Comparison of ENCODE assay signal across 15 mouse cellular contexts in the genomic region with DNA sequence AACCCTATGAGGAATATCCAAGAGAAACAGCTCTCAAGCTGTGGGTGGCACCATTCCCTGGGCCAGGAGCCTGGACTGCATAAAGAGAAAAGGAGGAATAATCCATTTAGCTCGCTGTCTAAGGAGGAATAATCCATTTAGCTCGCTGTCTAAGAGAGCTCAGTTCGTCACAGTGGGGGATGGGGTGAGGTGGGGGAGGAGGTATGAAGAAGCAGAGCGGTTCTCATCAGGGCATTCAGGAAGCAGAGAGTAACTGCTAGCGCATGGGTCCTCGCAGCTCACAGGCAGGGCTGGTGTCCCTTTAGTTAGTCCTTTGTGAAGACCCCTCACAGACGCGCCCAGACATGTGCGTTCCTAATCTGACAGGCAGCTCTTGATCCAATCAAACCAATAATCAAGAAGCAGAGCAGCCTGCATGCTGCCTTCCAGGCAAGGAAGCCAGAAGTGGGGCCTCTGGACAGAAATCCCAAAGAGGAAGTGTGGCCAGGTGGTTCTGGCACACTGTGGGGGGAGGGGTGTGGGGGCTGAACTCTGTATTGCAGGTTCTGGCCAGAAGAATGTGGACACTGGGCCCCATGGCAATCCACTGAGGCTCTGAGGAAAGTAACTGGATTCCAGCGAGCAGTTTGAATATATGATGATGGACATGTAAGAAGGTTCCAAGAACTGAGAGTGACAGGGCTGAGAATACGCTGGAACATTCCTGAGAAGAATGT. TPM values are rescaled to one million over a fixed set of nuclear protein-coding genes. Genes with fewer than 3 reads are reported as not detected.
DNase-seq lines count a peak whose midpoint lies in the region; ATAC-seq and TF ChIP-seq lines count a peak whose summit lies in the region.
"Had no signal": no experiment of that assay in that cellular context is flagged by ENCODE, and none has a peak within 500 bp of the region (broad histone marks: within the 10 kb centered on the region; RNA-seq: fewer than 3 reads in every experiment).

No protein-coding gene starts in this region.

- H3K27ac ChIP-seq in intestine, embryonic 16.5 days (ENCODE audit: low read length), result no peak overlapping the region
- H3K27ac ChIP-seq in intestine, postnatal 0 days (ENCODE audit: low read depth, low read length), result no peak overlapping the region
- H3K27ac ChIP-seq in midbrain, embryonic 13.5 days, result no peak overlapping the region
- no peak overlapping the region for H3K27ac ChIP-seq in hindbrain, embryonic 12.5 days
- H3K27ac ChIP-seq: embryonic facial prominence, embryonic 12.5 days; forebrain, embryonic 13.5 days had no signal

- no peak overlapping the region for H3K4me3 ChIP-seq in intestine, embryonic 16.5 days (ENCODE audit: low read length)
- no peak overlapping the region for H3K4me3 ChIP-seq in intestine, postnatal 0 days (ENCODE audit: low read depth, low read length)
- no peak overlapping the region for H3K4me3 ChIP-seq in midbrain, embryonic 13.5 days (replicated peaks)
- H3K4me3 ChIP-seq in hindbrain, embryonic 12.5 days, result no peak overlapping the region
- H3K4me3 ChIP-seq: embryonic facial prominence, embryonic 12.5 days; forebrain, embryonic 13.5 days had no signal

- H3K9ac ChIP-seq in intestine, embryonic 16.5 days (ENCODE audit: low read depth, low read length), result no peak overlapping the region
- H3K9ac ChIP-seq in intestine, postnatal 0 days (ENCODE audit: low read depth, low read length), result no peak overlapping the region
- H3K9ac ChIP-seq in midbrain, embryonic 13.5 days (replicated peaks), result no peak overlapping the region
- no peak overlapping the region for H3K9ac ChIP-seq in hindbrain, embryonic 12.5 days
- H3K9ac ChIP-seq: embryonic facial prominence, embryonic 12.5 days; forebrain, embryonic 13.5 days had no signal

- 0 out of 2 replicates have a peak, but pooled peaks have one; percentile 32 for ATAC-seq in intestine, embryonic 16.5 days
- no peak for ATAC-seq in intestine, postnatal 0 days
- peak; percentile 80 for ATAC-seq in midbrain, embryonic 13.5 days
- ATAC-seq in hindbrain, embryonic 12.5 days (ENCODE audit: low FRiP score), result no peak
- ATAC-seq: forebrain, embryonic 13.5 days had no signal

- H3K4me2 ChIP-seq in intestine, embryonic 16.5 days (ENCODE audit: low read depth, low read length), result no peak overlapping the region
- no peak overlapping the region for H3K4me2 ChIP-seq in intestine, postnatal 0 days (replicated peaks; ENCODE audit: low read depth)
- no peak overlapping the region for H3K4me2 ChIP-seq in midbrain, embryonic 13.5 days (replicated peaks)
- no peak overlapping the region for H3K4me2 ChIP-seq in hindbrain, embryonic 12.5 days (replicated peaks)
- H3K4me2 ChIP-seq: embryonic facial prominence, embryonic 12.5 days; forebrain, embryonic 13.5 days; liver, embryonic 11.5 days had no signal

- peak; percentile 48 to 63 for DNase-seq in B cell, adult 2 months
- peak; percentile 41 for DNase-seq in brain, embryonic 14.5 days (ENCODE audit: low read depth)
- DNase-seq in right cerebral cortex, postnatal 25 days, result no peak
- DNase-seq: adrenal gland, postnatal 36 days; cerebellum, adult 18-20 months; heart, postnatal 4 days; kidney, adult 2 months; lung, postnatal 14 days had no signal

- TF ChIP-seq CTCF in intestine, postnatal 0 days (IDR thresholded peaks at IDR 0.05; ENCODE audit: low read depth), result no peak
- TF ChIP-seq CTCF in brain, embryonic 14.5 days (IDR thresholded peaks at IDR 0.05; ENCODE audit: borderline replicate concordance, extremely low read depth, insufficient read depth, insufficient read length), result no peak

- WGBS in intestine, embryonic 16.5 days, result 71% methylated on average over 11 of the region's 11 CpGs
- WGBS in intestine, postnatal 0 days, result 72% methylated on average over 11 of the region's 11 CpGs
- whole genome bisulfite sequencing in midbrain, embryonic 13.5 days, result 42% methylated on average over 11 of the region's 11 CpGs
- WGBS in hindbrain, embryonic 12.5 days, result 66% methylated on average over 11 of the region's 11 CpGs

- no peaks in the 10 kb centered on the region for H3K9me3 ChIP-seq in intestine, embryonic 16.5 days (ENCODE audit: control insufficient read depth, low read length)
- H3K9me3 ChIP-seq in intestine, postnatal 0 days (ENCODE audit: control insufficient read depth), result no peaks in the 10 kb centered on the region
- H3K9me3 ChIP-seq in midbrain, embryonic 13.5 days, result no peaks in the 10 kb centered on the region
- no peaks in the 10 kb centered on the region for H3K9me3 ChIP-seq in hindbrain, embryonic 12.5 days (replicated peaks)
- H3K9me3 ChIP-seq: embryonic facial prominence, embryonic 12.5 days; forebrain, embryonic 13.5 days had no signal

- TF ChIP-seq POLR2A in brain, embryonic 14.5 days (IDR thresholded peaks at IDR 0.05; ENCODE audit: borderline replicate concordance, extremely low read depth, insufficient read depth, insufficient read length, poor library complexity, severe bottlenecking), result no peak

- no peaks in the 10 kb centered on the region for H3K36me3 ChIP-seq in intestine, embryonic 16.5 days (ENCODE audit: control insufficient read depth, insufficient read depth, low read length)
- H3K36me3 ChIP-seq in intestine, postnatal 0 days (ENCODE audit: control insufficient read depth, insufficient read depth), result no peaks in the 10 kb centered on the region
- no peaks in the 10 kb centered on the region for H3K36me3 ChIP-seq in midbrain, embryonic 13.5 days
- H3K36me3 ChIP-seq in hindbrain, embryonic 12.5 days, result no peaks in the 10 kb centered on the region
- H3K36me3 ChIP-seq: embryonic facial prominence, embryonic 12.5 days had no signal

- no peaks in the 10 kb centered on the region for H3K4me1 ChIP-seq in intestine, embryonic 16.5 days (ENCODE audit: control insufficient read depth, insufficient read depth, low read length)
- H3K4me1 ChIP-seq in intestine, postnatal 0 days (replicated peaks; ENCODE audit: control insufficient read depth, insufficient read depth, low read length), result no peaks in the 10 kb centered on the region
- peaks cover 4% of the 10 kb centered on the region for H3K4me1 ChIP-seq in midbrain, embryonic 13.5 days (replicated peaks)
- 0 out of 2 replicates have a peak, but pooled peaks cover 5% of the 10 kb centered on the region for H3K4me1 ChIP-seq in hindbrain, embryonic 12.5 days
- H3K4me1 ChIP-seq: forebrain, embryonic 13.5 days had no signal

- no peaks in the 10 kb centered on the region for H3K27me3 ChIP-seq in intestine, embryonic 16.5 days (replicated peaks; ENCODE audit: control insufficient read depth, insufficient read depth, low read length)
- no peaks in the 10 kb centered on the region for H3K27me3 ChIP-seq in intestine, postnatal 0 days (replicated peaks; ENCODE audit: control insufficient read depth, insufficient read depth, low read length)
- peaks cover 4% of the 10 kb centered on the region; the same call in 1 of the 2 replicates for H3K27me3 ChIP-seq in midbrain, embryonic 13.5 days
- H3K27me3 ChIP-seq in hindbrain, embryonic 12.5 days, result no peaks in the 10 kb centered on the region
- H3K27me3 ChIP-seq: embryonic facial prominence, embryonic 12.5 days; forebrain, embryonic 13.5 days had no signal

RNA-seq across cellular contexts. Expression of gene Il4ra, which starts 9.4 kb away (rescaled TPM):
- polyA plus RNA-seq in intestine, embryonic 16.5 days (2015; fragmentation: Nextera tagmentation; extraction: Ambion mirVana), result 12.6 and 14.5 TPM in 2 replicates
- polyA plus RNA-seq in intestine, postnatal 0 days (2015; fragmentation: Nextera tagmentation; extraction: Ambion mirVana), result 32.3 and 35.0 TPM in 2 replicates
- 4.2 and 6.3 TPM in 2 replicates for polyA plus RNA-seq in brain, embryonic 14.5 days (2012; rRNA removed)
- polyA plus RNA-seq in midbrain, embryonic 13.5 days (2015; fragmentation: Nextera tagmentation; extraction: Ambion mirVana), result 3.0 and 3.9 TPM in 2 replicates
- polyA plus RNA-seq in hindbrain, embryonic 12.5 days (2016; fragmentation: Nextera tagmentation; extraction: Ambion mirVana), result 5.4 and 7.3 TPM in 2 replicates

RNA-seq across cellular contexts. Expression of gene Nsmce1, which starts 51.1 kb away (rescaled TPM):
- polyA plus RNA-seq in intestine, embryonic 16.5 days (2015; fragmentation: Nextera tagmentation; extraction: Ambion mirVana), result 104 and 115 TPM in 2 replicates
- polyA plus RNA-seq in intestine, postnatal 0 days (2015; fragmentation: Nextera tagmentation; extraction: Ambion mirVana), result 84.5 and 87.9 TPM in 2 replicates
- 61.6 and 79.0 TPM in 2 replicates for polyA plus RNA-seq in brain, embryonic 14.5 days (2012; rRNA removed)
- 110 and 116 TPM in 2 replicates for polyA plus RNA-seq in midbrain, embryonic 13.5 days (2015; fragmentation: Nextera tagmentation; extraction: Ambion mirVana)
- polyA plus RNA-seq in hindbrain, embryonic 12.5 days (2016; fragmentation: Nextera tagmentation; extraction: Ambion mirVana), result 93.6 and 107 TPM in 2 replicates

Comparison
In these comparisons a context has a peak if more than half of its experiments do, and no peak if none do; other contexts are left out.
1. ATAC-seq: peak in intestine, embryonic 16.5 days (single experiment) and midbrain, embryonic 13.5 days (single experiment); none in intestine, postnatal 0 days (single experiment) and hindbrain, embryonic 12.5 days (single experiment).